Mouse (Mus musculus) left cerebral cortex, postnatal 10 days (tissue): ENCODE data around the gene Tmc5. TPM values are rescaled to one million over a fixed set of nuclear protein-coding genes. Genes with fewer than 3 reads are reported as not detected.

Experiments used
- DNase-seq, 2 experiments: peaks; one replicate each; pipeline ENCODE4 v3.0.0; 2021 to 2022; ENCODE audit warnings: low spot score in 2 of 2, mixed read lengths in 1 of 2; ENCODE audit errors: extremely low spot score in 1 of 2
- intact Hi-C: fragments of 180-260 bp; cut with DNase I; formaldehyde crosslinking; loops from one replicate; pipeline ENCODE4 v1.15.1; 2025
- total RNA-seq, 2 experiments: library from RNA; stranded (reverse); gene quantifications; 2 replicates each; pipeline ENCODE4 v1.2.3; 2021

Gene Tmc5
- total RNA-seq, 2 experiments from 2014 or later = 0.47 to 0.58 TPM

DNA sequence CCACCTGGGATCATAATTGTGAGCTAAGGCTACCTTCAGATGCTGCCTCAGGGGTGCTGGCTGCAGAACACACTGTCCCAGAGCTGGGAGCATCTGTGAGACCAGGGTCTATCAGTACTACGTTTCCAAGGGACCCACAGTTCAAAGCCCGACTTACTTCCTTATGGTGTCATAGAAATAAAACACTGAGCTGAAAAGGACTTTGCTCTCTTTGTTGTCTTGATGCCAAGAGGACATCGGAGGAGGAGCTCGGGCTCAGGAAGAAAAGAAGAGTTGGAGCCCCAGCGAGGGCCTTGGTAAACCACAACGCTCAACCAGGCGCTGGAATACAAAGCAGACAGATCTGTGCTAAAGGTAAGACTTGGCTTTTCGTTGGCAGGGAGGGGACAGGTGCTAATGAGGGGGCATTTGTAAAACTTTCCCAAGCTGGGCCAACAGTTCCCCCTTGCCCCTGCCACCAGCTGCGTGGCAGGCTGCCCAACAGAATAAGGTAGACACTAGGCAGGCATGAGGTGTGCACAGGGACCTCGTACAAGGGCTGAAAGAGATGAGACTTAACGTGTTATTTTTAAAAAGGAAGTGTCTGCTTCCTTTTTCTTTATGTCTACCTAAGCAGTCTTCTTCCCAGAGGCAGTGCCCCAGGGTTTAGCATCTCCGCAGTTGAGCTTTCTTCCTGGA is 3.0 kb downstream of the Tmc5 start:
- DNase-seq = no peak
- intact Hi-C loops = no loop called here

DNA sequence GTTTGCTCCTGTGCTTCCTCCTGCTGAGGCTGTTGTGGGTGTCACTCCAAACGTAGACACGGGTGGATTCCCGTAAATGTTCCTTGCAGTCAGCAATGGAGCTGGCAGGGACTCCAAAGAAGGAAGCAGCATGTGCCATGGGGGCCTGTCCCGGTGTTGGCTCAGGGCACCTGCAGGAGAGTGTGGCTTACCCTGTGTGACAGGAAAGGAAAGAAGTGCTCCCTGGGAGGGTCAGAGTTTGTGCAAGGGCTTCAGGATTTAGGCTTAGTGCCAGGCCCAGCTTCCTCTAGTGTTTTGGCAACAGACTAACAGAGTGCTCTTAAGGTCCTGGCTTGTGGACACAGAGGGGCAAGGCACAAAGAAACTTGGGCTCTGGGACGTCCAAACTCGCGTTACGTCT is 7.7 kb downstream of the Tmc5 start:
- DNase-seq = peak in 1 of 2 experiments; percentile 47
- intact Hi-C loops = no loop called here

DNA sequence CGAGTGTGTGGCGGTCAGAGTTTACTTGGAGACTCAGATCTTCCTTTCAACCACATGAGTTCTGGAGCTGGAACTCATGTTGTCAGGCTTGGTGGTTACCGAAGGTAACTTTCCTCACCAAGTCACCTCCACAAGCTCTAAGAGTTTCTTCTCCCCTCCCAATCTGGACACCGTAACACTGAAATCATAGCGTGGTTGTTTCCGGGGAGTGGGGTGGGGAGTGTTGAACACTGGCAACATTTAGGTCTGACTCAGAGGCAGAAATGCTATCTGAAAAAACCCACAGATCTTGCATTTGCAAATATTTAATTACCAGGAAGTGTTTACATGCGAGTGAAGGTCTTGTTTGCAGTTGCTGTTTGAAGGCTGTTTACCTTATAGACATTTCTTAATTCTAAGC is 12.7 kb downstream of the Tmc5 start:
- intact Hi-C loops = no loop called here
- no peak for DNase-seq

DNA sequence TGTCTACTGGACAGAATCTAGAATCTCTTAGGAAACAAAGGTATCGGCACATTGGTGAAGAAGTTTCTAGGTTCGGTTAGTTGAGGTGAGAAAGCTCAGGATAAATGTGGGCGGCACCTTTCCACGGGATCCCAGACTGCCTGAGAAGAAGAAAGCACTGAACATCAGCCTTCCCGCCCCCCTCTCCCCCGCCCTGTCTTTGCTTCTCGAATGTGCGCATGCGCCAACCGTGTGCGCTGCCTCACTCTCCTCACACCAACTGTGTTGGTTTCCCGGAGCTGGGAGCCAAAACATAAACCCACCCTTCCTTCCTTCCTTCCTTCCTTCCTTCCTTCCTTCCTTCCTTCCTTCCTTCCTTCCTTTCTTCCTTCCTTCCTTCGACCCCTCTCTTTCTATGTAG is 13.6 kb downstream of the Tmc5 start:
- intact Hi-C loops = no loop called here
- DNase-seq = no peak

DNA sequence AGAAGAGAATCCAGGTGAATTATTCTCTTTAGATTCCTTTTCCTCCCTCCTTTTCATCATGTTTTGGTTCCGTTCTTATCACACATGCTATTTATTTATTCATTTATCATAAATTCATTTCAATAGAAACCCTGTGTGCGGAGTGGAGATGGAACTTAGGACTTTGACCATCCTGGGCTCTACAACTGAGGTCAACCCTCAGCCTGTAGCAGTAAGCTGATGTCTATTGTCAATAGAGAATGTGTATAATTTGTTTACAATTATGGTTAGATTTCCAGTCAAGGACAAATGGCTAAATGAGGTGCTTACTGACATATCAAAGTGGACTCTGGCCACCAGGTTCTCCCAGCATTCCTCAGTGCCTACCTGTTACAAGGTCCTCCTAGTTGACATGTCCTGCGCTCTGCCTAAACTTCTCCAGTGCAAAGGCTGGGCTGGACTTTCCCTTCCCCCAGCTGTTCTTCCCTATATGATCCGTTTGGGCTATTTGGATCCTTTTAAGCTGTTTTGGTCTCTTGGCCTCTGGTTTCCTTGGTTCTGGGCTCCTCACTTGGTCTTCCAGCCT is 14.2 kb downstream of the Tmc5 start:
- no peak for DNase-seq
- intact Hi-C loops = no loop called here

DNA sequence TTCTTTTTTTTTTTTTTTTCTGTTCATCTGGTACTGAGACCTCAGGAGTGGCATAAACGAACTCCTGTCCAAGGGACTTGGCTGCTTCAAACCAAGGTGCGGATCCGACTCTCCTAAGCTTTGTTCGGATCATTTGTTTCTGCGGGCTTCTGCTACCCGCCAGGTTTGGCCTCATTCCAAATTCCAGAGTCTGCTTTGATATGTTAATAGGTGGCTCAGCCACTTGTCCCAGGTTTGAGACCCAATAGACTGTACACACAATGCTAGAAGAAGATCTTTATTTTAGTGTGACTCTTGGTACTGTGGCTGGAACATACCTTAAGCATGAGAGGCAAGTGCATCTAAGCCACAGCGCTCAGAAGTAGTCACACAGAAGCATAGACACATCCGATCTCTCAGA is 14.8 kb downstream of the Tmc5 start:
- intact Hi-C loops = no loop called here
- DNase-seq = no peak

DNA sequence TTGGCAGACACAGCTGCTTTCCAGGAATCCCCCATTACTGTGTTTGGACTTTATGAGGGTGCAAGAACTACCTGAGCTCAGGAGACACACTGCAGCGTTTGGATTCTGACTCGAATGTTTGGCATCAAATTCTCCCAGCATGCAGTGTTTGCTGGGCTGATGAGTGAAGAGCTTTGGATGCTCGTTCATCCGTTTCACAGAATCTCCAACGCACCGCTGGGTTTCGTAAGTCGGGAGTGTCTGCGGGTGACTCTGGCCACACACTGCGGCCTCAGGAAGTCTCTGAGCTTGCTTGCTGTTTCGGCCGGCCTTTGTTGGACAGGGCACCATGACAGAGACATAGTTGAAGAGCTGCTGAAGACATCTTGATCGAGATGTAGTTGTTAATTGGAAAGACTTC is 17.0 kb downstream of the Tmc5 start:
- intact Hi-C loops = no loop called here
- DNase-seq = no peak

DNA sequence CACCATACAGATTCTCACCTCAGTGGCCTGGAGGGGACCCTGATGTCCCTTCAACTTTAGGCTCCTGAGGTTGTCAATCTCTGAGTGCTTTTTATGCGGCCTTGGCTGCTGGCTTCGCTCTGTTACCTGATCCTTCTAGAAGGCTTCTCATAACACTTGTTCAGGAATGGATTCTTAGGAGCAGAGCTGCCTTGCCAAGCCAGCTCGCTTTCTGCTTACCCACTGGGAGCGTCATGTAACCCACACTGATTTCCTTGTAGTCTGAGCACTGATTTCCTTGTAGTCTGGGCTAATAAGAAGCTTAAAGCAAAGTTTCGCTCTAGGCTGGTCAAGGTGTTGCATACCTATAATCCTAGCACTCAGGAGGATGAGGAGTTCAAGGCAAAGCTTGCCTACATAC is 21.0 kb downstream of the Tmc5 start:
- intact Hi-C loops = no loop called here
- no peak for DNase-seq

DNA sequence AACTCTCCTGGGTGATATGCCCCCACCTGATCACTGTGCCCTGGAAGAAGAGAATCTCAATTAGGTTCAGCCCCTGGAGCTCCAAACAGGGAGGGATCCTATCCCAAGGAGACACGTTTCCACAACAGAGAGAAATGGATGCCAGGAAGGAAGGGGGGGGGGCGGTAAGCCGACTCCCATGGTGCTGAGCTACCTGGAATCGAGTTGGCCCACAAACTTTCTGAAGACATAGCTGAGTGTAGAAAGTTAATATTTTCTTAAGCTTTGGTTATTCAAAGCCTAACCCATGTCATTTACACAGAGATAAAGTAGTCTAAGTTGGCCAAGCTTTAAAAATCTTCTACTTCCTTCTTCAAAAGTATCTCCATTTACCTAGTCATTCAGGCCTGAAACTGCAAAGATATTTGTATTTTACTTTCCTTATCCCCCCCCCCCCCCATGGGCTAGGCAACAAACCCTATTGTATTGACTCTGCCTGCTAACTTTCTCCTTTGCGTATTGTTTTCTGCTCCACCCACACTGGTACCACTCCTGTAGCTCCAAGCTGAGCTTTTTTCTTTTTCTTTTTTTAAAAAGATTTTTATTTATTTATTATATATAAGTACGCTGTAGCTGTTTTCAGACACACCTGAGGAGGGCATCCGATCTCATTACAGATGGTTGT is 23.3 kb downstream of the Tmc5 start:
- DNase-seq = no peak
- intact Hi-C loops = no loop called here

DNA sequence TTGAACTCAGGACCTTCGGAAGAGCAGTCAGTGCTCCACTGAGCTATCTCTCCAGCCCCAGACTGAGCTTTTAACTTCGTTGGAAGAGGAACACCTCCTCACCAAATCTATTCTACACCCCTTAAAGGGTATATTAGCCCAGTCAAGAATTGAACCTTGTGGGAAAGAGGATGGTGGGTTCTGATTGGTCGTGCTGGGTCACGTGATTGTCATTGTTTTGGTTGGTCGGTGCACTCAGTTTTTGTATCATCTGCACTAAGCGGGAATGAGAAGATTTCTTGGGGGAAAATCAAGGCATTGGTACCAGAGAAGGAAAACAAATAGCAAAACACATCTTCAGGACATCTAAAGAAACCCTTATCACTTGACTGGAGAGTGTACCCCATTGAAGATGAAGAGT is 24.0 kb downstream of the Tmc5 start:
- no peak for DNase-seq
- intact Hi-C loops = no loop called here

DNA sequence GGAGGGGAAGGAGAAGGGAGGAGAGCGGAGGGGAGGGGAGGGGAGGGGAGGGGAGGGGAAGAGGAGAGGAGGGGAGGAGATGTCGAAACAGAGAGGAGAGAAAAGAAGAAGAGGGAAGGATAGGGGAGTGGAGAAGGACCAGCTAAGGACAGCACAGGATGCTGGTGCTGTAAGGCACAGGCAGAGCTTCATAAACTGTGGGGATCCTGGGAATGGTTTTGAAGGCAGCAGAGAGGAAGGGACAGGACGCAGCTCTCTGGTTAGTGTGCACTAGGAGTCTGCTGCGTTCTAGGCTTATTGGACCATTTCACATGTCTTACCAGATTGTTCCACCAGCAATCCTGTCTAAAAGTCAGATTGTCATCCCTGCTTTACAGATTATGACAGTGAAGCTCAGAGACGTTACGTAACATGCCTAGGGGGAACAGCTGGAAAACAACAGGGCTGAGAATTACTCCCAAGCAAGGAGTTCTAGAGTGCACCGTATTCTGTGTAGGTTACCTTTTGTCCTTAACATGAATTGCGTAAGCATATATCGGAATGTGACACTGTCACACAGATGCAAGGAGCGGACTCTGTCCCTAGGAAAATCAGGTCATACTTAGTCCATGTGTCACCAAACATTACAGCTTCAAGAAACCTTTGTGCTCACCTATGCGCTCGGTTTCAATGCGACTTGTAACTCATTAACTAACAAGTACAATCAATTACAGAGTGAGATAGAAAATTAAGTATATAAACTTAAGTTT is 30.6 kb downstream of the Tmc5 start:
- no peak for DNase-seq
- intact Hi-C loops = no loop called here

DNA sequence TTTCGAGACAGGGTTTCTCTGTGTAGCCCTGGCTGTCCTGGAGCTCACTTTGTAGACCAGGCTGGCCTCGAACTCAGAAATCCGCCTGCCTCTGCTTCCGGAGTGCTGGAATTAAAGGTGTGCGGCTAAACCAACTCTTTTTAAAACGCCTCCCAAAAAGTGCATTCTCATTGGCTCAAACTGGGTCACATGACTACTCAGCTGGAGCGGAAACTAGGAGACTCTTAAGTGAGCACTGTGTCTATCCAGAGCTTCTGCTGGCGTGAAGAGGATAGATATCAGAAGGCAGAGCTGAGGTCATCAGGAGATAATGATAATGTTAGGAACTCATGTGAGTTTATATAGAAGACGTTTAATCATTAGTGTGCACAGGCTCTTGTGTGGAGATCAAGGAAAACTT is 36.0 kb downstream of the Tmc5 start:
- no peak for DNase-seq
- intact Hi-C loops = no loop called here

DNA sequence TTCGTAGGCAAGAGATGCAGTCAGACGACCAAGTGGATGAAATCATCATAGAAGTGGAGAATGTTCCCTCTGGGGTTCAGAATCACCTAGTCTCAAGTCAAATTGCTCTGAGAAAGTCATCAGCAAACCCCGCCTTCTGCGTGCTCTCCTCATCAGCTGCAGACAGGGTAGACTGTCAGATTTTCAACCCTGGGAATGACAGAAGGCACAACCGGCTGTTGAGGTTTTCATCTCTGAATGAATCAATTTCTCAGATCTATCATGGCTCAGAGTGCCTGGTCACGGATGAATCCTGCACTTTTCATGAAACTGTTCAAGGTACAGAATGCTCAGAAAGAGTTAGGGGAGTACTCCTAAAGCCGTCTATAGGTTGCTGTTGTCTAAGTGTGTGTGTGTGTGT is 36.9 kb downstream of the Tmc5 start:
- DNase-seq = no peak
- intact Hi-C loops = no loop called here

DNA sequence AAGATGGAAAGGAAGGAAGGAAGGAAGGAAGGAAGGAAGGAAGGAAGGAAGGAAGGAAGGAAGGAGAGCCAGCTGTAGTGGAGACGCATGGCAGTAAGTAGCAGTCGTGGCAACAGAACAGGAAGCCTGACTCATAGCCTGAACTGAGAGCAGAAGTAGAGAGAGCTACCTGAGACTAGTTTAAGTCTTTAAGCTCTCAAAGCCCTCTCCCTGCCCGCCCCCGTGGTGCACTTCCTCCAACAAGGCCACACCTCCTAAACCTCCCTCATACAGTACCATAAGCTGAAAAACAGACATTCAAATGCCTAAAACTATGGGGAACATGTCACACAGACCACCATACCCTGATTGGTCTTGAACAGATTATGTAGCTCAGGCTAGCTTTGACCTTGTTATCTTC is 40.4 kb downstream of the Tmc5 start:
- no peak for DNase-seq
- intact Hi-C loops = no loop called here

DNA sequence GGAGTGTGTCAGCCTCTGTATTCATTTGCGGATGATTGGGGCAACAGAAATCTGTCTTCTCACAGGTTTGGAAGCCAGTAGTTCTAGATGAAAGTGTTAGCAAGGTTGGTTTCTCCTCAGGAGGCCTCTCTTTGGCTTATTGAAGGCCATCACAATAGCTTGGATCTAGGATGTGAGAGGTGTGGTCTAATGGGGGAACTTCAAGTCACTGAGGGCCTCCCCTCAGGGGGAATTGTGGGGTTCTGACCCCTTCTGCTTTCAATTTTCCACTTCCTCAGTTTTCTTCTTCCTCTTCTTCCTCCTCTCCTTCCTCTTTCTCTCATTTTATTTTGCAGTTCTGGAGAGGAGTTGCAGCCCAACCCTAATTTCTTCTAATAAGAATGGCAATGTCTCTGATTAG is 49.1 kb downstream of the Tmc5 start:
- intact Hi-C loops = no loop called here

DNA sequence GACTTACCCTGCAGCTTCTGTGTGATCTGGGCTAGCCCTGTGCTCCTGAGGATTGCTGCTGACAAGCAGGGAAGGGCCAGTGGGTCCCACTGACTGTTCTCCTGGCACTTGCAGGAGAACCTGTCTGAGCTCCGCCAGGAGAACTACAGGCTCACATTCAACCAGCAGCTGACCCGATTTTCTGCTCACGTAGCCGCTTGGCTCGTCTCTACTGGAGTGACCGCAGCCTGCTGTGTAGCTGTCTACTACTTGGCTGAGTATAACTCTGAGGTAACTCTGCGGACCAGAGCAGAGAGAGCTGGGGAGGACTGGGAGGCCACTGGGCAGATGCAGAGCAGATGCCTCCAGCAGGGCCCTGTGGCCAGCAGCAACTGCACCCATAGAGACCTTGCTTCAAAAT is 52.2 kb downstream of the Tmc5 start:
- intact Hi-C loops = no loop called here
- peak; percentile 5 to 30 for DNase-seq

More for the DNA sequence above, 49.1 kb downstream of the Tmc5 start:
- no peak for DNase-seq

DNA sequence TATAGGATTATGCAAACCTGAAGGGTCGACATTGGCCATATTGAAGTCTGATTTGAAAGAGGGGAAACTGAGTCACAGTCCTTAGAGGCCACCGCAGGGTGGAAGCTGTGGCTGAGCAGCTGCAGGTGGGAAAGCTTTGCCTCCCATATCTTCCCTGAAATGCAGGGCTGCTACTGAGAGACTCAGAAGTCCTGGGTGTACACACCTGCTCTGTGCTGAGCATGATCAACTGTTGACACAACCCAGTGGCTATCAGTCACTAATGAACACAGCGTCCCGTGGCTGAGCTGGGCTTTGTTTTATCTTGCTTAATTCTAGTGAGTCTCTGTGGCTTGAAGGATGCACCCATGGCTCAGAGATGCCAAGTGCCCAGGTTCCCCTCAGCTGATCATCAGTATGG is 53.0 kb downstream of the Tmc5 start:
- no peak for DNase-seq
- intact Hi-C loops = no loop called here

DNA sequence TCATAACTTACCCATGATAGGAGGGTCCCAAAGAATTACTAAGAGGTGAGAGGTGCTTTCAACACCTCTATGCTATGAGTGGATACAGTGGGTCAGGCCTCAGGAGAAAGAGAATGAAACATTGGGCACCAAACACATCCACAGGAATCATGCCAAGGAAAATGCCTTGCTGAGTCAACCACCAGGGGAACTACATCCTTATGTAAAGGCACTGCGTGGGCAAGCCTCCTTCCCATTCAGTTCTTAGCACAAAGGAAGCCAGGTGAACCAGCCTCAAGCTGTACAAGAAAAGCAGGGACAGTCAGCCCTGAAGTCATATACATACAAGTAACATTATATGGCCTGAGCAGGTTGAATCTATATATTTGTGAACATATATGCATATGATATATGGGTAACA is 53.8 kb downstream of the Tmc5 start:
- intact Hi-C loops = no loop called here

DNA sequence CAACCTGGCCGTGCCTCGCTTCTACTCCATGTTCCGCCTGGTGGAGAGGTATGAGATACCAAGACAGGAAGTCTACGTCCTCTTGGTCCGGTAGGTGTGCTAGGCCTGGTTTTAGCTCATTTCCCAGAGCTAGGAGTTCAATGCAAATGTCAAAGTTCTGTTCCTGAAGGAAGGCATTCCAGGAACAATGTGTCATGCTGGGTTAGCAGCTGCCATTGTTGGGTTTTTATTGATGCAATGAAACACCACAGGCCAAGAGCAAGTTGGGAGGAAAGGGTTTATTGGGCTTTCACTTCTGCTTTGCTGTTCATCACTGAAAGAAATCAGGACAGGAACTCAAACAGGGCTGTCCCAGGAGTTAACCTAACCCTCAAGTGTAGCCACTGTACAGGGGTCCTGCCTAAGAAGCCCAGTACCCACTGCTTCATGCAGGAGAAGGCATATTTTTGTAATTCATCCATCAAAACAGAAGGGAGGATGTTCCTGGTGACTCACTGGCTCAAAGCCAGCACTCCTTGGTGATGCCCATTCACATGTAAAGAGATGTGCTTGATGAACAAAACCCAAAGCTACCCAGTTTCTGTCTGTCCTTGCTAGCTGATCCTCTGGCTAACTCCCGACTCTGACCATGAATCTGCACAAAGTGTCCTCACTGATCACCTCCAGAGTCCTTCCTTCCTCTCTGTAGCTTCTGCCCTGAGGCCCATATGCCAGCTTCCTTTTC is 55.6 kb downstream of the Tmc5 start:
- intact Hi-C loops = no loop called here
- peak in 1 of 2 experiments; percentile 28 for DNase-seq

More for the DNA sequence above, 53.8 kb downstream of the Tmc5 start:
- DNase-seq = no peak
